Mouse (Mus musculus) lung, adult 2 months (tissue): ENCODE measurements around the gene Tuba4a.

Experiments
- CTCF ChIP-seq: fragments of 200-500 bp; IDR thresholded peaks from 2 replicates; pipeline ENCODE4 v1.5.1; 2011; ENCODE audit warnings: mild to moderate bottlenecking, low read length, control low read depth; ENCODE audit not compliant: insufficient read depth
- POLR2A ChIP-seq: fragments of 200-500 bp; IDR thresholded peaks from 2 replicates; pipeline ENCODE4 v1.6.1; 2011; ENCODE audit warnings: low read depth, mild to moderate bottlenecking, control low read depth, low read length, borderline replicate concordance; ENCODE audit errors: extremely low read depth

DNA sequence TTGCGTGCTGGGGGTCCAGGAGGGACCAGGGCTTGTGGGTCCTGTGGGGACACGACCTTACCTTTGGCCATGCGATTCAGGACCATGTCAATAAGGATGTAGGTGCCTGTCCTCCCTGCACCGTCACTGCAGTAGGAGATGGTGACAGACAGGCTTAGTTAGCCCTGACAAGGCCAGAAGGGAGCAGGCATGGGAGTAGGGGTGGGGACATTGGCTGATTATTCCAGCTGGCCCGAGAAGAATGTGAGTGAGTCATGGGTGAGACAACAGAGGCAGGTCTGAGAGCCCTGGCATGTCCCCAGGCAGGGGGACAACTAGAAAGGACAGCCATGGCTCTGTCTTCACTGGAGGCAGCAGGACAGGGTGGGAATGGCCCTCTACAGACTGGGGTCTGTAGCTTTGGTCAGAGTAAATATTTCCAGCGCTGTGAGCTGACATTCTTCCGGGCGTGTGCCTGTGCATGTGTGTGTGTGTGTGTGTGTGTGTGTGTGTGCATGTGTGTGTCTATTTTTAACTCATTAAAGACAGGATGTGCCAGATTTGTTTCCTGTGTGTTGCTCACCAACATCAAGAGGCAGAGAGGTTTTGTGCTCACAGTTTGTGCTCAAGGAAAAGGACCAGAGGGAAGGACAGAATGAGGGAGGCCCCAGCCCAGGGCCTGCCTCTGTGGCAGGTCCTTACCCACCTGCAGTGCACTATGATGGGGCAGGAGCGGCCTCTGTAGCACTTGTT, 28.5 kb upstream of the Tuba4a start:
- TF ChIP-seq CTCF (no peak), POLR2A (no peak)
